Mouse (Mus musculus) olfactory bulb, adult 2 months (tissue): ENCODE data around the gene Csgalnact2. TPM values are rescaled to one million over a fixed set of nuclear protein-coding genes. Genes with fewer than 3 reads are reported as not detected.

ENCODE experiments used
- H3K27ac ChIP-seq: fragments of 200-500 bp; 2 replicates; pipeline ENCODE4 v1.5.1; 2012; ENCODE audit warnings: low read depth, low read length; ENCODE audit not compliant: insufficient read depth
- H3K4me1 ChIP-seq: fragments of 200-500 bp; 2 replicates; pipeline ENCODE4 v1.6.1; 2012; ENCODE audit warnings: low read length; ENCODE audit not compliant: control insufficient read depth, insufficient read depth
- H3K4me3 ChIP-seq: fragments of 200-500 bp; 2 replicates; pipeline ENCODE4 v1.5.1; 2012; ENCODE audit warnings: mild to moderate bottlenecking, low read depth, low read length, moderate library complexity; ENCODE audit not compliant: insufficient read depth
- CTCF ChIP-seq: fragments of 200-500 bp; IDR thresholded peaks from 2 replicates; pipeline ENCODE4 v1.5.1; 2012; ENCODE audit warnings: low read depth, mild to moderate bottlenecking, low read length, moderate library complexity; ENCODE audit not compliant: insufficient read depth
- POLR2A ChIP-seq: fragments of 200-500 bp; IDR thresholded peaks from 2 replicates; pipeline ENCODE4 v1.6.1; 2012; ENCODE audit warnings: mild to moderate bottlenecking, low read depth, low read length, moderate library complexity; ENCODE audit not compliant: insufficient read depth
- WGBS: fragments of 180-500 bp; shearing (Covaris S2); methylation state at CpG from one replicate; pipeline ENCODE4 v1.1.7; 2018; 5-methylcytosine and 5-hydroxymethylcytosine counted together
- polyA plus RNA-seq: library from polyadenylated mRNA; stranded (reverse); fragments of >200 nt; gene quantifications from 2 replicates; pipeline ENCODE4 v1.2.4, GENCODE M21; 2012; ENCODE audit warnings: low replicate concordance; ENCODE audit not compliant: missing spikeins, insufficient read depth, insufficient read length

Gene Csgalnact2
- polyA plus RNA-seq, 1 experiment, result not detected

- TF ChIP-seq CTCF (no peak), POLR2A (no peak)
- Histone ChIP-seq H3K4me1 (no peaks in the 10 kb centered on the region), H3K4me3 (no peak overlapping the region), H3K27ac (no peak overlapping the region)
- 84% methylated on average over 8 of the region's 8 CpGs for WGBS
Measured at GRCm38 (mm10) chr6:118150988-118151387, 12.0 kb upstream of the Csgalnact2 start.

GRCm38 (mm10) chr6:118150538-118150937 lies 11.6 kb upstream of the Csgalnact2 start:
- TF ChIP-seq POLR2A (no peak), CTCF (no peak)
- Histone ChIP-seq H3K4me3 (no peak overlapping the region), H3K27ac (no peak overlapping the region), H3K4me1 (no peaks in the 10 kb centered on the region)
- 88% methylated on average over 2 of the region's 2 CpGs for WGBS

DNA sequence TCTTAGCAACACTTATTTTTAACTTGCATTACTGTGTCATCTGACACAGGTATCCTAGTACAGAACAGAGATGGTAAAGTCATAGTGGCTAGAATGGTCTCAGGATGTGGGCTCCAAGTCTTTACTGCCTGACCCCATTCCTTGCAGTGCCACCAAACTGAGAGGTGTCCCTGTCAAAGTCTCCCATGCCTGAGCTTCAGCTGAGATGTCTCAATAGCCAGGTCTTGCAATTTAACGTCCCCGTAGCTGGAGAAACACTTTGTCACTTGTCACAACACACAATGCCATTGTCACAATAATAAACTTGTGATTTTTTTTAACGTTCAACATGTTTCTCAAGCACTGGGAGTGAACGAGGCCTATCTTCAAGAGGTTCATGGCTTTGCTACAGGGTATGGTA lies 11.2 kb upstream of the Csgalnact2 start:
- TF ChIP-seq POLR2A (no peak), CTCF (no peak)
- no peaks in the 10 kb centered on the region for H3K4me1 ChIP-seq
- no peak overlapping the region for H3K27ac ChIP-seq
- 80% methylated on average over 4 of the region's 4 CpGs for WGBS
- no peak overlapping the region for H3K4me3 ChIP-seq

GRCm38 (mm10) chr6:118140961-118141360 lies 2.0 kb upstream of the Csgalnact2 start:
- TF ChIP-seq POLR2A (no peak), CTCF (no peak)
- 90% methylated on average over 6 of the region's 6 CpGs for WGBS

GRCm38 (mm10) chr6:118137148-118137547 lies 1.8 kb downstream of the Csgalnact2 start:
- TF ChIP-seq CTCF (no peak), POLR2A (no peak)
- 81% methylated on average over 2 of the region's 2 CpGs for WGBS
- peaks cover 3% of the 10 kb centered on the region; the same call in 1 of the 2 replicates for H3K4me1 ChIP-seq
- H3K27ac ChIP-seq, result no peak overlapping the region
- H3K4me3 ChIP-seq, result no peak overlapping the region

More at GRCm38 (mm10) chr6:118140961-118141360, 2.0 kb upstream of the Csgalnact2 start:
- H3K4me1 ChIP-seq, result peaks cover 3% of the 10 kb centered on the region; the same call in 1 of the 2 replicates
- no peak overlapping the region for H3K4me3 ChIP-seq
- no peak overlapping the region for H3K27ac ChIP-seq

GRCm38 (mm10) chr6:118134461-118134860 lies 4.5 kb downstream of the Csgalnact2 start:
- Histone ChIP-seq H3K27ac (no peak overlapping the region), H3K4me3 (no peak overlapping the region), H3K4me1 (peaks cover 3% of the 10 kb centered on the region; the same call in 1 of the 2 replicates)
- no peak for TF ChIP-seq CTCF
- no peak for TF ChIP-seq POLR2A
- 84% methylated on average over 1 of the region's 1 CpGs for WGBS

- H3K27ac ChIP-seq, result no peak overlapping the region
- no peak overlapping the region for H3K4me3 ChIP-seq
- 60% methylated on average over 2 of the region's 2 CpGs for WGBS
- no peaks in the 10 kb centered on the region for H3K4me1 ChIP-seq
- TF ChIP-seq CTCF, result no peak
- no peak for TF ChIP-seq POLR2A
Measured at GRCm38 (mm10) chr6:118130022-118130421, 8.9 kb downstream of the Csgalnact2 start.

- no peak for TF ChIP-seq CTCF
- no peak for TF ChIP-seq POLR2A
- 89% methylated on average over 6 of the region's 6 CpGs for WGBS
- Histone ChIP-seq H3K27ac (no peak overlapping the region), H3K4me3 (no peak overlapping the region), H3K4me1 (no peaks in the 10 kb centered on the region)
Measured at GRCm38 (mm10) chr6:118127827-118128487, 11.0 kb downstream of the Csgalnact2 start.

- no peaks in the 10 kb centered on the region for H3K4me1 ChIP-seq
- 86% methylated on average over 7 of the region's 7 CpGs for WGBS
- no peak overlapping the region for H3K4me3 ChIP-seq
- TF ChIP-seq CTCF (no peak), POLR2A (no peak)
- H3K27ac ChIP-seq, result no peak overlapping the region
Measured at GRCm38 (mm10) chr6:118127198-118127597, 11.7 kb downstream of the Csgalnact2 start.
